Mouse (Mus musculus): Measurements from ENCODE around the gene Snx29. TPM values are rescaled to one million over a fixed set of nuclear protein-coding genes. Genes with fewer than 3 reads are reported as not detected.

Snx29 gene
- total and polyA plus RNA-seq, 3 experiments, result 2.6 to 9.9 (median 8.9) TPM

GRCm38 (mm10) chr16:11379264-11379663, 56.6 kb downstream of the Snx29 start:
- Histone ChIP-seq H3K9ac (ENCODE audit: low read depth, low read length) (no peak overlapping the region), H3K27ac (no peak overlapping the region), H3K27me3 (ENCODE audit: control insufficient read depth, insufficient read depth, low read length) (no peaks in the 10 kb centered on the region), H3K79me2 (replicated peaks; ENCODE audit: control insufficient read depth, insufficient read depth, low read length) (no peaks in the 10 kb centered on the region), H3K4me3 (no peak overlapping the region), H3K4me1 (ENCODE audit: control insufficient read depth, insufficient read depth, low read length) (no peaks in the 10 kb centered on the region), H3K36me3 (ENCODE audit: control insufficient read depth, insufficient read depth, low read length) (no peaks in the 10 kb centered on the region)
- no peak for DNase-seq
- WGBS, result 59% methylated on average over 3 of the region's 3 CpGs
- TF ChIP-seq CTCF (IDR thresholded peaks at IDR 0.05) (no peak), POLR2A (IDR thresholded peaks at IDR 0.05; ENCODE audit: insufficient read depth, low read depth, low read length) (no peak), EP300 (IDR thresholded peaks at IDR 0.05; ENCODE audit: insufficient read depth, low read depth, low read length) (no peak)
- intact Hi-C loops (cut with DNase I), result no loop called here

GRCm38 (mm10) chr16:11380038-11380437, 57.3 kb downstream of the Snx29 start:
- Histone ChIP-seq H3K9ac (ENCODE audit: low read depth, low read length) (no peak overlapping the region), H3K27me3 (ENCODE audit: control insufficient read depth, insufficient read depth, low read length) (no peaks in the 10 kb centered on the region), H3K27ac (no peak overlapping the region), H3K79me2 (replicated peaks; ENCODE audit: control insufficient read depth, insufficient read depth, low read length) (no peaks in the 10 kb centered on the region), H3K36me3 (ENCODE audit: control insufficient read depth, insufficient read depth, low read length) (no peaks in the 10 kb centered on the region), H3K4me1 (ENCODE audit: control insufficient read depth, insufficient read depth, low read length) (no peaks in the 10 kb centered on the region), H3K4me3 (no peak overlapping the region)
- DNase-seq, result no peak
- 93% methylated on average over 5 of the region's 5 CpGs for WGBS
- TF ChIP-seq POLR2A (IDR thresholded peaks at IDR 0.05; ENCODE audit: insufficient read depth, low read depth, low read length) (no peak), CTCF (IDR thresholded peaks at IDR 0.05) (no peak), EP300 (IDR thresholded peaks at IDR 0.05; ENCODE audit: insufficient read depth, low read depth, low read length) (no peak)
- intact Hi-C loops (cut with DNase I), result no loop called here

GRCm38 (mm10) chr16:11380871-11381270, 58.2 kb downstream of the Snx29 start:
- Histone ChIP-seq H3K4me1 (ENCODE audit: control insufficient read depth, insufficient read depth, low read length) (no peaks in the 10 kb centered on the region), H3K27me3 (ENCODE audit: control insufficient read depth, insufficient read depth, low read length) (no peaks in the 10 kb centered on the region), H3K79me2 (replicated peaks; ENCODE audit: control insufficient read depth, insufficient read depth, low read length) (no peaks in the 10 kb centered on the region), H3K36me3 (ENCODE audit: control insufficient read depth, insufficient read depth, low read length) (no peaks in the 10 kb centered on the region), H3K4me3 (no peak overlapping the region), H3K27ac (no peak overlapping the region), H3K9ac (ENCODE audit: low read depth, low read length) (no peak overlapping the region)
- 79% methylated on average over 8 of the region's 8 CpGs for WGBS
- no peak for TF ChIP-seq EP300 (IDR thresholded peaks at IDR 0.05; ENCODE audit: insufficient read depth, low read depth, low read length)
- TF ChIP-seq CTCF (IDR thresholded peaks at IDR 0.05), result no peak
- no peak for TF ChIP-seq POLR2A (IDR thresholded peaks at IDR 0.05; ENCODE audit: insufficient read depth, low read depth, low read length)
- intact Hi-C loops (cut with DNase I), result no loop called here
- DNase-seq, result no peak

- H3K27ac ChIP-seq, result no peak overlapping the region
- no peaks in the 10 kb centered on the region for H3K36me3 ChIP-seq (ENCODE audit: control insufficient read depth, insufficient read depth, low read length)
- no peaks in the 10 kb centered on the region; the same call in 1 of the 2 replicates for H3K4me1 ChIP-seq (ENCODE audit: control insufficient read depth, insufficient read depth, low read length)
- DNase-seq, result no peak
- intact Hi-C loops (cut with DNase I), result no loop called here
- TF ChIP-seq CTCF (IDR thresholded peaks at IDR 0.05), result no peak
- TF ChIP-seq POLR2A (IDR thresholded peaks at IDR 0.05; ENCODE audit: insufficient read depth, low read depth, low read length), result no peak
- no peak for TF ChIP-seq EP300 (IDR thresholded peaks at IDR 0.05; ENCODE audit: insufficient read depth, low read depth, low read length)
- H3K9ac ChIP-seq (ENCODE audit: low read depth, low read length), result no peak overlapping the region
- H3K4me3 ChIP-seq, result no peak overlapping the region
- WGBS, result 54% methylated on average over 5 of the region's 5 CpGs
- H3K27me3 ChIP-seq (ENCODE audit: control insufficient read depth, insufficient read depth, low read length), result no peaks in the 10 kb centered on the region
- no peaks in the 10 kb centered on the region for H3K79me2 ChIP-seq (replicated peaks; ENCODE audit: control insufficient read depth, insufficient read depth, low read length)
Observed at GRCm38 (mm10) chr16:11384361-11384760, 61.7 kb downstream of the Snx29 start.

- Histone ChIP-seq H3K27ac (no peak overlapping the region), H3K9ac (ENCODE audit: low read depth, low read length) (no peak overlapping the region), H3K27me3 (ENCODE audit: control insufficient read depth, insufficient read depth, low read length) (no peaks in the 10 kb centered on the region), H3K79me2 (replicated peaks; ENCODE audit: control insufficient read depth, insufficient read depth, low read length) (no peaks in the 10 kb centered on the region), H3K4me1 (ENCODE audit: control insufficient read depth, insufficient read depth, low read length) (no peaks in the 10 kb centered on the region; the same call in 1 of the 2 replicates), H3K4me3 (no peak overlapping the region), H3K36me3 (ENCODE audit: control insufficient read depth, insufficient read depth, low read length) (no peaks in the 10 kb centered on the region)
- TF ChIP-seq CTCF (IDR thresholded peaks at IDR 0.05) (no peak), EP300 (IDR thresholded peaks at IDR 0.05; ENCODE audit: insufficient read depth, low read depth, low read length) (no peak), POLR2A (IDR thresholded peaks at IDR 0.05; ENCODE audit: insufficient read depth, low read depth, low read length) (no peak)
- intact Hi-C loops (cut with DNase I), result no loop called here
- WGBS, result 75% methylated on average over 5 of the region's 5 CpGs
- DNase-seq, result no peak
Observed at GRCm38 (mm10) chr16:11385150-11385549, 62.4 kb downstream of the Snx29 start.

- WGBS, result 86% methylated on average over 5 of the region's 5 CpGs
- TF ChIP-seq CTCF (IDR thresholded peaks at IDR 0.05) (no peak), POLR2A (IDR thresholded peaks at IDR 0.05; ENCODE audit: insufficient read depth, low read depth, low read length) (no peak), EP300 (IDR thresholded peaks at IDR 0.05; ENCODE audit: insufficient read depth, low read depth, low read length) (no peak)
- H3K27ac ChIP-seq, result no peak overlapping the region
- H3K9ac ChIP-seq (ENCODE audit: low read depth, low read length), result no peak overlapping the region
- no peaks in the 10 kb centered on the region for H3K27me3 ChIP-seq (ENCODE audit: control insufficient read depth, insufficient read depth, low read length)
- H3K79me2 ChIP-seq (replicated peaks; ENCODE audit: control insufficient read depth, insufficient read depth, low read length), result no peaks in the 10 kb centered on the region
- intact Hi-C loops (cut with DNase I), result no loop called here
- no peaks in the 10 kb centered on the region; the same call in 1 of the 2 replicates for H3K4me1 ChIP-seq (ENCODE audit: control insufficient read depth, insufficient read depth, low read length)
- DNase-seq, result peak in 1 of 2 experiments; percentile 51
- H3K36me3 ChIP-seq (ENCODE audit: control insufficient read depth, insufficient read depth, low read length), result no peaks in the 10 kb centered on the region
- H3K4me3 ChIP-seq, result no peak overlapping the region
Observed at GRCm38 (mm10) chr16:11385798-11386197, 63.1 kb downstream of the Snx29 start.

All from heart, adult 2 months (tissue).